Mouse (Mus musculus) heart, embryonic 16.5 days (tissue): ENCODE data around the gene Twnk. TPM values are rescaled to one million over a fixed set of nuclear protein-coding genes. Genes with fewer than 3 reads are reported as not detected.

Experiments
- ATAC-seq: fragments of 200-750 bp; cut with Nextera tagmentation; replicated peaks from 2 replicates; pipeline ENCODE4 v1.8.0; 2017; ENCODE audit warnings: moderate number of reproducible peaks; ENCODE audit not compliant: insufficient read depth, low FRiP score; ENCODE audit errors: extremely low read depth
- H3K27ac ChIP-seq: fragments of 300-500 bp; sonication (generic); 2 replicates; pipeline ENCODE4 v1.5.1; 2014; ENCODE audit warnings: mild to moderate bottlenecking, low read length, control low read depth, moderate library complexity
- H3K27me3 ChIP-seq: fragments of 300-500 bp; sonication (generic); 2 replicates; pipeline ENCODE4 v1.6.1; 2014; ENCODE audit warnings: low read length, mixed read lengths; ENCODE audit not compliant: control insufficient read depth, insufficient read depth
- H3K36me3 ChIP-seq: fragments of 300-500 bp; sonication (generic); 2 replicates; pipeline ENCODE4 v1.6.1; 2014; ENCODE audit not compliant: control insufficient read depth, insufficient read depth
- H3K4me1 ChIP-seq: fragments of 300-500 bp; sonication (generic); 2 replicates; pipeline ENCODE4 v1.6.1; 2014; ENCODE audit warnings: low read length, mixed read lengths; ENCODE audit not compliant: control insufficient read depth, insufficient read depth
- H3K4me2 ChIP-seq: fragments of 300-500 bp; sonication (generic); 2 replicates; pipeline ENCODE4 v1.6.1; 2014; ENCODE audit warnings: low read depth, mild to moderate bottlenecking, control low read depth, low read length
- H3K4me3 ChIP-seq: fragments of 300-500 bp; sonication (generic); 2 replicates; pipeline ENCODE4 v1.5.1; 2014; ENCODE audit warnings: mild to moderate bottlenecking, control low read depth, low read length
- H3K9ac ChIP-seq: fragments of 300-500 bp; sonication (generic); 2 replicates; pipeline ENCODE4 v1.6.1; 2014; ENCODE audit warnings: low read length, control low read depth
- H3K9me3 ChIP-seq: fragments of 300-500 bp; sonication (generic); replicated peaks from 2 replicates; pipeline ENCODE4 v1.6.1; 2016; ENCODE audit warnings: low read length; ENCODE audit not compliant: control insufficient read depth
- WGBS: fragments of 180-500 bp; shearing (Covaris S2); extraction: QIAGEN DNeasy Blood & Tissue Kit; methylation state at CpG from one replicate; pipeline ENCODE4 v1.1.7; 2014; 5-methylcytosine and 5-hydroxymethylcytosine counted together
- polyA plus RNA-seq: library from polyadenylated mRNA; unstranded; fragments of >200 nt; fragmentation: Nextera tagmentation; extraction: Ambion mirVana; gene quantifications from 2 replicates; pipeline ENCODE4 v1.2.1, GENCODE M21; 2015

The Twnk gene
- polyA plus RNA-seq, 1 experiment from 2014 or later, result 23.2 TPM

GRCm38 (mm10) chr19:45047417-45047934, 42.0 kb downstream of the Twnk start, which contains the start of gene Sfxn3:
Gene Sfxn3 (plus strand): TSS chr19:45047503.
- Histone ChIP-seq H3K4me1 (peaks cover 19% of the 10 kb centered on the region), H3K36me3 (peaks cover 12% of the 10 kb centered on the region), H3K4me3 (peak within 1 kb of the TSS; percentile 68), H3K27ac (peak within 1 kb of the TSS; percentile 93), H3K27me3 (peaks cover 27% of the 10 kb centered on the region), H3K9me3 (no peaks in the 10 kb centered on the region), H3K4me2 (peak within 1 kb of the TSS; percentile 91), H3K9ac (peak within 1 kb of the TSS; percentile 78)
- peak; percentile 83 for ATAC-seq
- WGBS, result under 1% methylated on average over 26 of the region's 26 CpGs

GRCm38 (mm10) chr19:45047935-45048643, 42.6 kb downstream of the Twnk start:
- peaks cover 19% of the 10 kb centered on the region for H3K4me1 ChIP-seq
- peak overlapping the region; percentile 68 for H3K4me3 ChIP-seq
- peak overlapping the region; percentile 93 for H3K27ac ChIP-seq
- H3K9ac ChIP-seq, result peak overlapping the region; percentile 78
- peaks cover 27% of the 10 kb centered on the region for H3K27me3 ChIP-seq
- WGBS, result 21% methylated on average over 11 of the region's 11 CpGs
- peak; percentile 71 for ATAC-seq
- H3K9me3 ChIP-seq, result no peaks in the 10 kb centered on the region
- peaks cover 15% of the 10 kb centered on the region for H3K36me3 ChIP-seq
- peak overlapping the region; percentile 91 for H3K4me2 ChIP-seq

- peak overlapping the region; percentile 68 for H3K4me3 ChIP-seq
- H3K9ac ChIP-seq, result peak overlapping the region; percentile 78
- H3K27me3 ChIP-seq, result peaks cover 24% of the 10 kb centered on the region
- H3K36me3 ChIP-seq, result peaks cover 15% of the 10 kb centered on the region
- no peak for ATAC-seq
- peak overlapping the region; percentile 91 for H3K4me2 ChIP-seq
- H3K4me1 ChIP-seq, result peaks cover 19% of the 10 kb centered on the region
- no peaks in the 10 kb centered on the region for H3K9me3 ChIP-seq
- WGBS, result 74% methylated on average over 12 of the region's 12 CpGs
- peak overlapping the region; percentile 93 for H3K27ac ChIP-seq
Observed at GRCm38 (mm10) chr19:45048644-45049365, 43.3 kb downstream of the Twnk start.

GRCm38 (mm10) chr19:45049523-45049922, 44.1 kb downstream of the Twnk start:
- H3K4me2 ChIP-seq, result no peak overlapping the region
- H3K9ac ChIP-seq, result no peak overlapping the region
- H3K4me3 ChIP-seq, result no peak overlapping the region
- peaks cover 19% of the 10 kb centered on the region for H3K4me1 ChIP-seq
- no peak for ATAC-seq
- WGBS, result 78% methylated on average over 9 of the region's 9 CpGs
- H3K9me3 ChIP-seq, result no peaks in the 10 kb centered on the region
- no peak overlapping the region for H3K27ac ChIP-seq
- H3K27me3 ChIP-seq, result peaks cover 18% of the 10 kb centered on the region
- peaks cover 16% of the 10 kb centered on the region for H3K36me3 ChIP-seq

GRCm38 (mm10) chr19:45053451-45053850, 48.0 kb downstream of the Twnk start:
- no peak overlapping the region for H3K27ac ChIP-seq
- WGBS, result 86% methylated on average over 8 of the region's 8 CpGs
- H3K9ac ChIP-seq, result no peak overlapping the region
- H3K4me1 ChIP-seq, result peaks cover 18% of the 10 kb centered on the region
- H3K36me3 ChIP-seq, result peaks cover 17% of the 10 kb centered on the region
- H3K9me3 ChIP-seq, result no peaks in the 10 kb centered on the region
- H3K4me3 ChIP-seq, result no peak overlapping the region
- no peaks in the 10 kb centered on the region for H3K27me3 ChIP-seq
- ATAC-seq, result no peak
- H3K4me2 ChIP-seq, result no peak overlapping the region

GRCm38 (mm10) chr19:45054892-45055690, 49.6 kb downstream of the Twnk start:
- H3K27me3 ChIP-seq, result no peaks in the 10 kb centered on the region
- no peak overlapping the region for H3K4me3 ChIP-seq
- H3K4me2 ChIP-seq, result no peak overlapping the region
- WGBS, result 77% methylated on average over 6 of the region's 6 CpGs
- no peak for ATAC-seq
- H3K36me3 ChIP-seq, result peaks cover 17% of the 10 kb centered on the region
- no peak overlapping the region for H3K9ac ChIP-seq
- no peak overlapping the region for H3K27ac ChIP-seq
- no peaks in the 10 kb centered on the region for H3K9me3 ChIP-seq
- peaks cover 21% of the 10 kb centered on the region for H3K4me1 ChIP-seq

- peaks cover 21% of the 10 kb centered on the region for H3K4me1 ChIP-seq
- H3K27ac ChIP-seq, result no peak overlapping the region
- no peak overlapping the region for H3K9ac ChIP-seq
- no peaks in the 10 kb centered on the region for H3K27me3 ChIP-seq
- peak overlapping the region; percentile 81; the same call in 1 of the 2 replicates for H3K4me2 ChIP-seq
- peaks cover 11% of the 10 kb centered on the region for H3K36me3 ChIP-seq
- no peaks in the 10 kb centered on the region for H3K9me3 ChIP-seq
- no peak overlapping the region for H3K4me3 ChIP-seq
- 43% methylated on average over 4 of the region's 4 CpGs for WGBS
- ATAC-seq, result no peak
Observed at GRCm38 (mm10) chr19:45056364-45056763, 50.9 kb downstream of the Twnk start.

- H3K4me1 ChIP-seq, result peaks cover 21% of the 10 kb centered on the region
- WGBS, result 59% methylated on average over 7 of the region's 7 CpGs
- H3K9me3 ChIP-seq, result no peaks in the 10 kb centered on the region
- peaks cover 9% of the 10 kb centered on the region for H3K36me3 ChIP-seq
- ATAC-seq, result no peak
- peak overlapping the region; percentile 81 for H3K4me2 ChIP-seq
- no peaks in the 10 kb centered on the region for H3K27me3 ChIP-seq
- H3K27ac ChIP-seq, result peak overlapping the region; percentile 97
- H3K9ac ChIP-seq, result peak overlapping the region; percentile 86
- H3K4me3 ChIP-seq, result peak overlapping the region; percentile 67
Observed at GRCm38 (mm10) chr19:45056908-45057698, 51.6 kb downstream of the Twnk start.
